Mouse (Mus musculus) E14TG2a.4 (cell line): Measurements from ENCODE around the gene Slc26a8.

ENCODE experiments used
- CTCF ChIP-seq: conservative IDR thresholded peaks from 2 replicates; pipeline ENCODE4 v1.5.1; 2014; ENCODE audit warnings: low read length
- NANOG ChIP-seq: IDR thresholded peaks from 2 replicates; pipeline ENCODE4 v1.6.1; 2014; ENCODE audit warnings: borderline replicate concordance, low read length, mixed read lengths

- TF ChIP-seq CTCF (no peak), NANOG (no peak)
Measured at GRCm38 (mm10) chr17:28737973-28738372, 47.9 kb upstream of the Slc26a8 start.
